Mouse (Mus musculus): Measurements from ENCODE around the gene C530008M17Rik.

Gene C530008M17Rik

DNA sequence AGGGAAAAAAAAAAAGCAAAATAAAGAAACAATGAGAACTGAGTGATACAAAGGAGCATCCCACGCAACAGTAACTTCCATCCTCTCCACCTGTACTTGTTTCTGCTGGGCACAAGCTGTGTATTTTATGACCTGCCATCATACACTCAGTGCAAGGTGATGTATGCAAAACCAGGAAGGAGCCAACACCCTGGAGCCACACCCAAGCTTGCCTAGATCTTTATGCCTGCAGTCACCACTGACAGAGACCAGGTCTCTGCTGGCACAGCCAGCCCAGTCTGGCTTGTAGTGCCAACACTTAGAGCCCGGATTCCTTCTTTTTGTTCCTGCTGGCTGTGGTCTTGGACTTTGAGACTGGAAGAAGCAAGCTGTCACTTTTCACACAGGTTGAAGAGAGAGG lies 185.5 kb downstream of the C530008M17Rik start:
- DNase-seq: no peak

DNA sequence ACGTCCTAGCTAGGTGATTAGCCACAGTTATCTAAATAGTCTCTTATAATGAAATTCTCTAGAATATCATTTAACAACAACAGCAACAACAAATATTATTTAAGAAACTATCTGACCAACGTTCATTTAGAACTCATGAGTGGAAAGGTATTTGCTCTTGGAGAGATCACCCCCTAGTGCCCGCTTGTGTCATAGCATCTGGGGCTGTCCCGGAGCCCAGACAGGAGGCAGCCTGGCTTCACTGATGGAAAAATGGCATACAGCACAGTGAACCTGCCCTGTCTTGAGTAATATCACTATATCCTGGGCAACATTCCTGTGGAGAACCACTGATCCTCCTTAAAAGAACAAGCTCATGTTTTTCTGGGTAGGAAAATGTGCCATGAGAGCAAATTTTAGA lies 187.1 kb downstream of the C530008M17Rik start:
- DNase-seq: peak; percentile 62 to 77

DNA sequence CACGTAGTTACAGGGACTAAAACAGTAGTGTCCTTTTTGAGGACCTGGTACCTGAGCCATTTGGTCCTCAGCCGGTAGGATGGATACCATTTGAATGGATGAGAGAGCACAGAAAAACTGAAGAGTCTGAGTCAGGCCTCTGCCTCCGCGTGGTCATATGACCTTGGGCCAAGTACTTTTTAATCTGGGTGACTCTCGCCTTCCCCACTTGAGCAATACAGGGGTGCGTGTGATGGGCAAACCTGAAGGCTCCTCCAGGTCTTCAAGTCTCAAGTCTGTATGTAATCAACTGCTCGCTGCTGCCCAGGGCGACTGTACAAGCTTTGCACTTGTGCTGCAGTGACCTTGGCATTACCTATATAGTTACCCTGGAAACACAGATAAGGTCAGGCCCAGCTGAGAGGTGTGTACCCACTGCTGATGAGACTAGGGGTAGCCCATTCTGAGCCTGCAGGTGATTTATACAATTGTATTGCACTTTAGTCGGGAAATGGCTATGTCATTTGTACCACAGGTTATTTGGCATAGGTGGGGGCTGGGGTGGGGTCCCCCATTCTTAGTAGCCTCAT lies 187.6 kb downstream of the C530008M17Rik start:
- no peak for DNase-seq

DNA sequence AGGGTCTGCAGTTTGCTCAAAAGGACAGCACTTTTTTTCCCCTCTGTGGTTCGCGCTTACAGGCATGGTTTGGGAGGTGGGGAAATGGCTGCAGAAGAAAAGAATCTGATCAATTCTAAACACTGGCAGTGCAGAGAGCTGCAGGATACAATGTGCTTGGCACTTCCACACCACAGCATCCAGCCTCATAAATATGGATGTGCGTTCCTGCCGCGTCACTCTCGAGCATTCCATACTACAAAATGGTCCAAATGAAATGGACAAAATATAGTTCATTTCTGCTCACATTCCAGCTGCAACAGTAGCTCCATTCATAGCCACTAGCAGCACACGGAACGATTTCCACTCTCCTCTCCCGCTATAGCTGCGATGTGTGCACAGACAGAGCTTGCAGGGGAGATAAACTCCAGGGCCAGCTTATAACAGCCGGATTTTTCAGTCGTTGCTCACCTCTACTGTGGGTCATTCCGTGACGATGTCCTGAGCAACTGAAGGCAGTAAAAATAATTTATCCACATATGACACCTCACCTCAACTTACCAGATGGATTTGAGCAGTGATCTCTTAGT lies 188.4 kb downstream of the C530008M17Rik start:
- no peak for DNase-seq

DNA sequence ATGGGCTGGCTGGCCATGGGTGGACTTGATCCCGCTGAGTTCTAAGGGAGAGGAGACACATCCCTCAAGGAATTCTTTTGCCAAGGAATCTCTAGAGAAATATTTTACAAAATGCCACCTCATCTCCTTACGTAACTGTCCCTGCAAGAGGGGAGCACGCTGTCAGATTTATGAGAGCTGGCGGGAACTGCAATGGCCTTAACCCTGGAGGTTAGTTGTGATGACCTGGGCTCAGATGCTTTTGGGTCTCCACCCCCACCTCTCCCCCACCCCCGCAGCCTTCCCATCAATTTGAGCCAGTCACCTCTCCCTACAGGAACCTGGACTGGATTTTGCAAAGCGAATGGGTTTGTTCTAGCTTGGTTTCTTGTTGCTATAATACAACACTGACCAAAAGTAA lies 190.8 kb downstream of the C530008M17Rik start:
- no peak for DNase-seq

DNA sequence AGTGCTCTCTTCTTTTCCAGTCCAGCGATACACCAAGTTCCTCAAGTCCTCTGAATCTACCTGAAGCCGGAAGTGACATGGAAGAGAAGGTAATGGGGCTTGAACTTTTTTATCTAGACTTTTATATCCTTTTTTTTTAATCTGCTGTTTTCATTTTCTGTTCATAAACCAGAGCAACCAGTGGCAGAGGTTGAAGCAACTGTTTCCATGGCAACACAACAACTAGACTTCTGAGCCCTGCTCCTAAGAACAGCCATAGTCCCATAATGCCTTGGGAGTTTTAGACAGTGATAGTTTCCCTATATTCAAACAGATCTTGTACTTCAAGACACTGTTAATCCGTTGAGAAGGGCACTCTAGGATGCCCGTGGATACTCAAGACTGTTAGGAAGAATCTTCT lies 195.0 kb downstream of the C530008M17Rik start:
- DNase-seq: no peak

DNA sequence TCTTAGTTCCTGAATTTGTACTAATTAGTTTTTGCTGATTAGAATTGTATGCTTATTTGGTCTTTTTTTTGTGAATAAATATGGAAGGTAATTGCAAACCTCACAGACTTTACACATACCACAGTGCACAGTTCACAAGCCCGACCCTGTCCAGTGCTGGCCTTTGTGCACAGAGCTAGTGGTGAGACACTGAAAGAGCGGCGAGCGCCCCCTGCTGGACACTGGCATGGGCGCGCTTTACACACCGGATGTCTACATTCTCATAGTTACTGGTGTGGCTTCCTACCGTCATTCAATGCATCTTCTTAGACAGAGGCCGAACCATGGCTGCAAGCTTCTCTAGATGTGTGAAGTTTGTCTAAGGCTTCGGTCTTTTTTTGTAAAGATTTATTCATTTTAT lies 197.2 kb downstream of the C530008M17Rik start:
- DNase-seq: peak; percentile 68 to 84

DNA sequence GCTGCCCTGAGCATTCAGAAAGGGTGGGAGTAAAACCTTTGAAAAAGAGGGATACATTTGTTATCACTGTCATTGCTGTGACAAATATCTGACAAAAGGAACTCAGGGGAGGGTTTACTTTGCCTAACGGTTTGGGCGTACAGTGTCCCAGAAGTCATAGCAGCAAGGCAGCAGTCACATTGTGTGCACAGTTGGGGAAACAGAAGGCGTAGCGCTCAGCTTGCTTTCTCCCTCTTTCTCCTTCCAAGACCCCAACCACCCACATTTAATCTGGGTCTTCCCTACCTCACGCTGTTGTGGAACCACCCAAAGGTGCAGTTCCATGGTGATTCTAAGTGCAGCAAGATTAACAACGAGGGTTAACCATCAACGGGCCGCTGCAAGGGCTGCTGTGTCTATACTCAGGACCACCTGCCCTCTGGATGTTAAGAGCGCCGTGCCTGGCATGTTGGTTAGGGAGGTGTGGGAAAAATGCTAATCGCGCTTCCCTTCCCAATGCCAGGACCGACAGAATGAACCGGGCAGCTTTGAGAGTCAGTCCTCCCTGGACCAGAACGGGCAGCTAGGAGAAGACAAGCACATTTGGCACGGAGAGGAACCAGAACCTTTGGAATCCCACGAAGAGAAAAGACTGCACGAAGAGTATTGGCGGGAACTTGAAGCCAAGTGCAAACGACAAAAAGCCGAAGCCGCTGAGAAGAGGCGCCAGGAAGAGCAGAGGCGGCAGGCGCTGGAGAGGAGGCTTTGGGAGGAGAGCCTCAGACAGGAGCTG lies 199.7 kb downstream of the C530008M17Rik start:
- DNase-seq: no peak

DNA sequence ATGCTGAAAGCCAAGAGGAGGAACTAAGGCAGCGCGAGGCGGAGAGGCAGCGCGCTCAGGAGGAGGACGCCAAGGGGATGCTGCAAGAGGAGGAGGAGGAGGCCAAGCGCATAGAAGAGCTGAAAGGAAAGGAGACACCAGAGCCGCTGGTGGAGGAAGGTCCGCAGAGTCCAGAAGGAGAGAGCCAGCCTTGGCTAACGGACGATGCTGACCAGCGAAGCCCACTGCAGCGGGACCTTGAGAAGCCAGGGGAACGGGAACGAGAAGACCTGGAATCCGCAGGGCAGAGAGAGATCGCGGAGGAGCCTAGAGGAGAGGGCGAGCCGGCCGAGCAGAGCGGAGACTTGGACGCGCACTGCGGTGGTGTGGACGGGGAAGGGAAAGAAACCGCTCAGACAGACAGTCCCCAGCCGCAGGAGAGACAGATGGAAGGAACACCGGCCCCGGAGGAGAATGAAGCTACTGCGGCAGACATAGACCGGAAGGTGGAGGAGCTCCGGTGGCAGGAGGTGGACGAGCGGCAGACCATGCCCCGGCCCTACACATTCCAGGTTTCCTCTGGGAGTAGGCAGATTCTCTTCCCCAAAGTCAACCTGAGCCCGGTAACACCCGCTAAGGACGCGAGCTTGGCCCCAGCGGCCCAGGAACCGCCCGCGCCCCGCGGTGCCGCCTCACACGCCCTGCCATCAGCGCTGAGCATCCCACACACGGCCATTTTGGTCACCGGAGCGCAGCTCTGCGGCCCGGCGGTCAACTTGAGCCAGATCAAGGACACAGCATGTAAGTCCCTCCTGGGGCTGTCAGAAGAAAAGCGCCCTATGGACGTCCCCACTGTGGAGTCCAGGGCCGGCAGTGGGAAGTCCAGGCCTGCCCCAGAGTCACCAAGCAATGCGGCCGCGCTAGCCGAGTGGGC lies 201.0 kb downstream of the C530008M17Rik start:
- DNase-seq: no peak

DNA sequence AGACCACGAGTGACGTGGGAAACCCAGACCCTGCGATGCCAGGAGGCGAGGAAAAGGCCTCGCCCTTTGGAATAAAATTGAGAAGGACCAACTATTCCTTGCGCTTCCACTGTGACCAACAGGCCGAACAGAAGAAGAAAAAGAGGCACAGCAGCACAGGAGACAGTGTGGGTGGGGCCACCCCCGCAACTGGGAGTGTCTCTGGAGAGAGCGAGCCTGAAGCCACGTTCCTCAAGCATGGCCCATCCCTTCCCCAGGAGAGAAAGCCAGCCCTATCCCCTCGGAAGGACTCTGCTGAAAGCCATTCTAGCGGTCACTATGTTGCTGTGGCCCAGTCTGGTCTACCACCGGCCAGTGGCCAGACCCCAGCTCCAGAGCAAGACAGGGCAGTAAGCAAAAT lies 202.1 kb downstream of the C530008M17Rik start:
- DNase-seq: no peak

DNA sequence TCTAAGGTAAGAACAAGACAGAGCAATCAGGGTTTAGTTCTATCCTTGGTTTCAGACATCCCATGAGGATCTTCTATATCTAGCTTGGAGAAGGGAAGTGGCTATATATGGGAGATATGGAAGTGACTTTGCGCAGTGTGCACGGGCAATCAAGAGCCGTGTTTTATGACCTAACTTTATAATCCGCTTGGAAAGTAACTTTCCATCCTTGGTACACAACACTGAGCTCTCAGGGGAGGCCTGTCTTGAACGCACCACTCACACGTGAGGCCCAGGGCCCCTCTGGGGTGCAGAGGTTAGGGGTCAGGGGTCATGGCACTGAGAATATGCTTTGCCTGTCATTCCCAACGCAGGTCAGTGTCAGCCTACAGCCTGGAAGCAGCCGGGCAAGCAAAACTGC lies 210.5 kb downstream of the C530008M17Rik start:
- DNase-seq: no peak

DNA sequence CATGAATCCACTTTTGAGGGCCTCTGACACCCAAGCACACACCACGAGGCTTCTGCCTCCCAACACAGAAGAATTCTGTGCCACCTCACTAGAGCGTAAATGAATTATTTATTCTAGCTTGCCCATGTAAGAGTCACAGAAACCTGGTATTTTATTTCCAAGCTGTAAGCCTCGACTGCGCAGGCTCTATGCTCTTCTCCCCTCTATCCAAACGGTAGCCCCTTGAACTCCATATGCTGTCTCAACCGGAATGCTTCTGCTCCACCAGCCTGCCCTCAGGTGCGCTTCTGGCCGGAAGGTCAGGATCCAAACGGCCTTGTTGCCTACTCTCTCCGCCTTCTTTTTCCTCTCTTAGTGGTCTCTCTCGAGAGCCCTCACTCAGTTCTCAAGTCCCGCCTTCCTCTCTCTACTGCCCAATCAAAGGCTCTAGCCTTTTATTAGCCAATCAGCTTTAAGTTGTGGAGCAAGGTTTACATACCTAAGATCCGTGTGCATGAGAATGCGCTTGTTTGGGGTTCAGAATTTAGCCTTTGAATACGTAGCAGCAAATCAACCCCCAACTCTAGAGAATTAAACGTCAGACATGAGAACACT lies 212.5 kb downstream of the C530008M17Rik start:
- DNase-seq: no peak

DNA sequence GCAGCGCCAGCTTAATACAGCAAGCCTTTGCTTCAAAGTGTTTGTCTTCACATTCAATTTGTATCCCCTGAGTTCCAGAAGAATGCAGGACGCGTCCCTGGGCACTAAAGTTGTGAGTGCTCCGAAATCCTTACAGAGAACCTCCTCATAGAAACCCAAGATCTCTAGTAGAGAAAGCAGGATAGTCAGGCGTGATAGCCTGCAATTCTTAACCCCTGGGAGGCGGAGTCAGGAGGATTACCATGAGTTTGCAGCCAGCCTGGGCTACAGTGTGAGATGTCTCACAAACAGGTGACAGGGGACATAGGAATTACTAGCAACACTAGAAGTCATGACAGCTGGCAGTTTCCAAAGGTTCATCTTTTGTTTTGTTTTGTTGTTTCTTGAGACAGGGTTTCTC lies 213.2 kb downstream of the C530008M17Rik start:
- no peak for DNase-seq

DNA sequence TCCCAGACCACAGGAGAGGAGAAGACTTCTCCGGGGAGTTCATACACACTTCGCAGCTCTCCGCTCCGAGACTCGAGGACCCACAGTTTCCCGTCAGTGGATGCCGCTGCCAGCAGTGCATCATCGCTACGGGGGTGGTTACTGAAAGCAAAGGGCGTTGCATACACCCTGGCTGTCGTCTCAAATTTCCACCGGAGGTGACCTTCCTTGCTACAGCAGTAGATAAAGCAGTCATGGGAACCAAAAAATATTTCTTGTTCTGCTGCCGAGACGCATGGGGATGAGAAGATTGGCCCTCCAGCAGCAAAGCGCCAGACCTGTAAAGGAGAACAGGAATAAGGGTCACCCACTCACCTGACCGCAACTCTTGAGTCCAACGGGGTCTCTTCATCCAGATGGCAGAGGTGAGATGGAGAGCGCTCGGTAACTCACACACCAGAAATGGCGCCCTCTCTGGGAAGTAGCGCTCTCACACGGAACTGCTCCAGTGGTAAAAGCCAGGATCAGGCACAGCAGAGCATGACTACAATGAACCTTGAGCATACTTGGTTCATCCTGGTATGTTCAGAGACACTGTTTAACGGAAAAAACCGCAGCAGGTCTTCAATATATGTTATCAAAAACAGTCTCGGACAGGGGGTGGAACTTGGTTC lies 219.9 kb downstream of the C530008M17Rik start:
- DNase-seq: no peak

DNA sequence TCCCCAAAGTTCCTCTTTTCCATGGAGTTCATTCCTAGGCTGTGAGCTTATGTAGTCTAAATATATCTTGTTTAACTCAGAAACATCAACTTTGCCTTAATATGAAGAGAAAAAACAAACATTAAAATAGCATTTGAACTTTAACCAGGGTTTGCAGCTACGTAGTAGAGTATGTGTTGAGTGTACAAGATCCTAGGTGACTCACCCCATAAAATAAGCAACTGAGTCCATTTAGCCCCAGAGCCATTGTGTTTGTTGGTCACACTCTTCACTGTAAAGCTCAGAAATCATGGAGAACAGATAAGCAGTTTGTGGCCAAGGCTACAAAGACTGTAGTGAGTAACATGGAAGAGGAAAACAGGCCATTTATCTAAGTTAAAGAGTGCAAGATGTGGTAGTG lies 227.8 kb downstream of the C530008M17Rik start:
- no peak for DNase-seq

DNA sequence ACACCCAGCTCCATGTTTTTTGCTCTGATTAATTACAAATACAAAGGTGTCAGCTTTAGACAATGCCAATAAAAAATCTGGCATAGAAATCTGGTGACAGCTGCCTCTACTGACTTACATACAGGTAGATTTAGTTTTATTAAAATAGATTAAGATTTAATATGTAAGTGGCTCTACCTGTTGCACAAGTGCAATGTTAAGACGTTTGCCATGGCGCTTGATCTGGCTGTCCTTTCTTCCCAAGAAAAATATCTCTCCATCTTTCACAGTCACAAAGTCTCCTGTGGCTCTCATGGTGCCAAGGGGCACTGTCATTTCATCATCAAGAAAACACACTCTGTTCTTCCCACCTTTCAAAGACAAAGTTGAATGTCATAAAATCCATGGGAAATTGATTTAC lies 230.7 kb downstream of the C530008M17Rik start:
- no peak for DNase-seq

DNA sequence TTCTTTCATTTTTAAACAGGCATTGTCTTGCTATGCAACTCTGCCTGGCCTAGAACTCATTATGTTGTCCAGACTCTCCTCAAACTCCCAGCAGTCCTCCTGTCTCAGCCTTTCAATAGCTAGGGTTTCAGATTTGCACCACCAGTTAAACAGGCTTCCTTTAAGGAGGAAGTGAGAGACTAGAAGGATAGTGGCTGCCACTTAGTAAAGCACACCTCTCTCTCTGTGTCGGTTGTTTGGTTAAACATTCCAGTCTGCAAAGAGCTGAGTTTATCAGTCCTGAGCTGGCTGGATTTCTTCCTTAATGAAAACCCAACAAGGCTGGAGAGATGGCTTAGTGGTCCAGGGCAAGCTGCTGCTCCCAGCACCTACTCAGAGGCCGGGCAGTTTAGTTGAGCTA lies 236.3 kb downstream of the C530008M17Rik start:
- no peak for DNase-seq

DNA sequence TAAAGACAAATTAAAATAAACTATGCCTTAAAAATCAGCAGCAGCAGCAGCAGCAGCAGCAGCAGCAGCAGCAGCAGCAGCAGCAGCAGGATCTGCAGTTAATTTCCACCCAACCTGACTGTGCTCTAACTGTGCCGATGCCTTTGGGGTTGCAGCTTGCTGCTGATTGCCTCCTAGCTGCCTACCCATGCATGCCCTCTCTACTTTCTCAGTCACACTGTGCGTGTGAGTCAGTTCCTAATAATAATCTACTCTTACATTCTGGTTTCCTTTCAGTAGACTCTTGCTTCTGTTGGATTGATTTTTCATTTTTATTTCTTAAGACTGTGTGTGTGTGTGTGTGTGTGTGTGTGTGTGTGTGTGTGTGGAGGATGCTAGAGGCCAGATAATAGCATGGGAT lies 236.8 kb downstream of the C530008M17Rik start:
- DNase-seq: no peak

DNA sequence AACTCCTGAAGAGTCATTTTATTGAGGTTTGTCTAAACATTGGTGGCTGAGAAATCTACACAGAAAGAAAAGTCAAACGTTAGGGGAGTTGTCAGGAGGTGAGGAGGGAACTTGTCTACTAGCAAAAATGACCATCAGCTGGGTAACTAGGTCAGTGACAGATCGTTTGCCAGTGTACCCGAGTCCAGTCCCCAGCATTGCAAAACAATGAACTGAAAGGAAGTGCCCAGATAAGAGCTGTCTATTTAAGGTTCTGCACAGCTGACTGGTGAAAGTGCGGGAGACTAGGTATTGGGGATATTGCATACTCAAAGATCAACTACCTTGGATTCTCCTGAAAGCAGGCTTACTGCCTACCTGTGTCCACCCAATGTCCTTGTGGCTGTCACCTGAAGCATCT lies 245.8 kb downstream of the C530008M17Rik start:
- DNase-seq: no peak

DNA sequence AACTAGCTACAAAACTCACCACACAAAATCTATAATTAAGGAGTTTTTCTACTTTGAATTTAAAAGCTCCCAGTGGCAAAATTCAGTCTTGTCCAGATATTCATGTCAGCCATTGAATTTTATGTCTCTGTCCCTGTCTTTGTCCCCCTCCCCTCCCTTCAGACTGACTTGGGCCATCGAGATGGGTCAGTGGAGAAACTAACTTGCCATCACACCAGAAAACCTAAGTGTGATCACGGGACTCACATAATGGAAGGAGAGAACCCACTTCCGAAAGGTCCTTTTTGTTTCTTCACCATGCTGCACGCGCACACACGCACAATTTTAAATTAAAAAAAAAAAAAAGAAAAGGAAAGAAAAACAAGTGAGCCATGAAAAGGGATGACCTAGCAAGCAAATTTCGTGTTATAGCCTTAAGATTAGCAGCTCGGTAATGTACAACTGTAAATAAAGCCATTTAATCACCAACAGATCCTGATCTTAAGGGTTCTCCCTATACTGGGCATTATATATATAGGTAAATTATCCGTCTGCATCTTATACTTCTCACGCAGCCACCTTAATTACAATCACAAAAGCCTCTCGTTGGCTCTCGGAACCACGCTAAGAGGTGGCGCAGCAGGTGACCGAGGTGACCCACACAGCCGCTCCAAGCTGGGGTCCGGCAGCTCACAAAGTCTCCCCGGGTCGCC lies 248.5 kb downstream of the C530008M17Rik start:
- DNase-seq: peak; percentile 7 to 13

DNA sequence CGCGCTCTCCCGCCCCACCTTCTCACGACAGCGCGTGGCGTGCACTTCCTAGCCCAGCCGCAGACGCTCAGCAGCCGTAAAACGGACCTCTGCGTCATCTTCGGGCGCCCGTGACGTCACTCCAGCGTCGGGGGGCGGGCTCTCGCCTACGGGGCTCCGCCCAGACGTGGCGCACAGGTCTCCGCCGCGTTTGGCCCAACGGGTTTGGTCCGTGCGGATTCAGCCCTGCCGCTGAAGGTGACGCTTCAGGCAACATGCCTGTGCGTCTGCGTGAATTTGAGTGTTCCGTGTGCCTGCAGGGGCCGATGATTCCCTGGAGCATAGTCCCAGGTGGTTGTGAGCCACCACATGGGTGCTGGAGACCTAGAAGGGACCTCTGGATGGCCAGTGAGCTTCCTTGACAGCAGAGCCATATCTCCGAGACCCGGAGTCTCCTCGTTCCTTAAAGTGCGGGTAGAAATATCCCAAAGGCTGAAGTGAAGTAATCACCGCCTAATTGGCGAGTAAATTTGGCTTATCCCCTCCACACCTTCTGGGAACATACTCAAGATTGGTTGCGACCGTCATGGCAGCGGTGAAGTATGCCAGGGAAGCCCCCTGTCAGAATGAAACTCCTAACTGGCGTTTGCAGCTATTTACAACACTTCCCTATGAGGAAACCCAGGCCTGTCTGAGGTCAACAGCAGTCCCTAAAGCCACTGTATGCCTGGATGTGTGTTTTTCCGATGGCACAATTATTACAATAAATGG lies 249.3 kb downstream of the C530008M17Rik start, which contains the start of gene Aasdh:
Gene Aasdh (minus strand): TSS at position 110 of the 750 bp plus-strand sequence.
- DNase-seq: peak; percentile 98 to 99
